ENCODE assay signal across 11 mouse cellular contexts in genomic region chrX:73343802-73344201, GRCm38 (mm10). TPM values are rescaled to one million over a fixed set of nuclear protein-coding genes. Genes with fewer than 3 reads are reported as not detected.
DNase-seq lines count a peak whose midpoint lies in the region; ATAC-seq and TF ChIP-seq lines count a peak whose summit lies in the region.
"Had no signal": no experiment of that assay in that cellular context is flagged by ENCODE, and none has a peak within 500 bp of the region (broad histone marks: within the 10 kb centered on the region; RNA-seq: fewer than 3 reads in every experiment).

No protein-coding gene starts in this region.

- no peak for TF ChIP-seq RAD21 in CH12.LX (IDR thresholded peaks at IDR 0.05; ENCODE audit: low read depth, low read length)

- no peak for DNase-seq in heart, adult 8-10 months (ENCODE audit: low spot score)
- no peak for DNase-seq in CH12.LX (ENCODE audit: extremely low read depth)
- no peak for DNase-seq in forebrain, postnatal 0 days
- no peak for DNase-seq in cerebellum, postnatal 4 days (ENCODE audit: low spot score in 2 of 2)
- no peak for DNase-seq in left cerebral cortex, adult 9 months (ENCODE audit: low spot score in 2 of 2)

- dilution Hi-C loops in CH12.LX (cut with MboI; ENCODE audit: extremely low pct_ligation_motif_present, extremely low pct_unique_long_range_greater_than_20kb, low sequenced_read_pairs), result no loop called here

- in situ Hi-C loops in CH12.LX (cut with MboI; ENCODE audit: low pct_ligation_motif_present, low pct_unique_long_range_greater_than_20kb, low sequenced_read_pairs), result no loop called here

- no peak for ATAC-seq in heart, embryonic 11.5 days (replicated peaks; ENCODE audit: insufficient number of reproducible peaks, low FRiP score, low TSS enrichment)
- no peak for ATAC-seq in forebrain, postnatal 0 days
- peak; percentile 75 for ATAC-seq in megakaryocyte-erythroid progenitor cell, adult 5-6 weeks (replicated peaks; ENCODE audit: low FRiP score, low TSS enrichment, poor library complexity, severe bottlenecking)
- no peak for ATAC-seq in granulocyte monocyte progenitor cell, adult 5-6 weeks (replicated peaks; ENCODE audit: poor library complexity, severe bottlenecking)

- TF ChIP-seq POLR2A in CH12.LX (IDR thresholded peaks at IDR 0.05; ENCODE audit: low read depth, low read length), result no peak

- 56% methylated on average over 1 of the region's 1 CpGs for WGBS in heart, embryonic 11.5 days (ENCODE audit: insufficient replicate concordance)
- 73% methylated on average over 1 of the region's 1 CpGs for WGBS in forebrain, postnatal 0 days

- no peak for TF ChIP-seq CTCF in CH12.LX (conservative IDR thresholded peaks at IDR 0.05 in 1 of 2, IDR thresholded peaks at IDR 0.05 in 1 of 2; ENCODE audit: low read depth in 2 of 2, low read length in 2 of 2)
- TF ChIP-seq CTCF in forebrain, postnatal 0 days (IDR thresholded peaks at IDR 0.05; ENCODE audit: low read depth), result no peak

- TF ChIP-seq EP300 in CH12.LX (IDR thresholded peaks at IDR 0.05; ENCODE audit: low read length), result no peak

- H3K27ac ChIP-seq in heart, embryonic 11.5 days (ENCODE audit: low read depth, low read length), result no peak overlapping the region
- H3K27ac ChIP-seq in CH12.LX (ENCODE audit: insufficient read depth, low read depth), result no peak overlapping the region
- H3K27ac ChIP-seq in forebrain, postnatal 0 days (ENCODE audit: low read depth, low read length), result no peak overlapping the region

- peaks cover 4% of the 10 kb centered on the region; the same call in 1 of the 2 replicates for H3K27me3 ChIP-seq in heart, embryonic 11.5 days (ENCODE audit: control insufficient read depth, insufficient read depth, low read length)
- no peaks in the 10 kb centered on the region for H3K27me3 ChIP-seq in CH12.LX (replicated peaks)
- H3K27me3 ChIP-seq in forebrain, postnatal 0 days (ENCODE audit: insufficient read depth, low read length), result no peaks in the 10 kb centered on the region

- H3K36me3 ChIP-seq in heart, embryonic 11.5 days (ENCODE audit: control insufficient read depth, insufficient read depth, low read length), result no peaks in the 10 kb centered on the region
- peaks cover 0 to 13% of the 10 kb centered on the region in 2 experiments for H3K36me3 ChIP-seq in CH12.LX (replicated peaks in 1 of 2; ENCODE audit: control insufficient read depth in 1 of 2, insufficient read depth in 1 of 2, low read length in 1 of 2)
- no peaks in the 10 kb centered on the region for H3K36me3 ChIP-seq in forebrain, postnatal 0 days (ENCODE audit: insufficient read depth)

- 0 out of 2 replicates have a peak overlapping the region, but pooled peaks have one; percentile 67 for H3K4me3 ChIP-seq in heart, embryonic 11.5 days (ENCODE audit: low read depth, low read length)
- H3K4me3 ChIP-seq in CH12.LX (replicated peaks in 1 of 3; ENCODE audit: low read depth in 2 of 3, low read length in 2 of 3, poor library complexity in 1 of 3), result peak overlapping the region; percentile 59 to 97 (median 79)
- no peak overlapping the region for H3K4me3 ChIP-seq in forebrain, postnatal 0 days (ENCODE audit: low read depth, low read length)

- peaks cover 4% of the 10 kb centered on the region; the same call in 1 of the 2 replicates for H3K4me1 ChIP-seq in heart, embryonic 11.5 days (ENCODE audit: control insufficient read depth, insufficient read depth, low read length)
- peaks cover 0 to 22% of the 10 kb centered on the region in 2 experiments; a peak in 2 of 4 replicates for H3K4me1 ChIP-seq in CH12.LX (ENCODE audit: control insufficient read depth in 1 of 2, insufficient read depth in 2 of 2)
- H3K4me1 ChIP-seq in forebrain, postnatal 0 days (ENCODE audit: insufficient read depth), result no peaks in the 10 kb centered on the region

- H3K9me3 ChIP-seq in heart, embryonic 11.5 days (replicated peaks; ENCODE audit: control insufficient read depth, low read length), result no peaks in the 10 kb centered on the region
- H3K9me3 ChIP-seq in CH12.LX (replicated peaks; ENCODE audit: low read length), result no peaks in the 10 kb centered on the region
- H3K9me3 ChIP-seq in forebrain, postnatal 0 days (ENCODE audit: low read length), result no peaks in the 10 kb centered on the region

- no peak overlapping the region for H3K9ac ChIP-seq in heart, embryonic 11.5 days (ENCODE audit: low read depth, low read length)
- H3K9ac ChIP-seq in CH12.LX (ENCODE audit: insufficient read depth, low read depth), result peak overlapping the region; percentile 89
- H3K9ac ChIP-seq in forebrain, postnatal 0 days, result no peak overlapping the region

- H3K4me2 ChIP-seq in heart, embryonic 11.5 days, result peak overlapping the region; percentile 63
- H3K4me2 ChIP-seq in CH12.LX (ENCODE audit: insufficient read depth, low read depth, poor library complexity, severe bottlenecking), result peak overlapping the region; percentile 87; the same call in 1 of the 2 replicates
- peak overlapping the region; percentile 54 for H3K4me2 ChIP-seq in forebrain, postnatal 0 days (ENCODE audit: low read depth)

- peaks cover 24% of the 10 kb centered on the region for H3K79me2 ChIP-seq in CH12.LX (replicated peaks; ENCODE audit: control insufficient read depth, extremely low read depth, insufficient read depth, poor library complexity, severe bottlenecking)

TF ChIP-seq in CH12.LX, 34 proteins besides CTCF, POLR2A, EP300 and RAD21 (continues in another document):
- no peak for TF ChIP-seq HCFC1 (IDR thresholded peaks at IDR 0.05; ENCODE audit: low read depth, low read length)

RNA-seq across cellular contexts. Expression of gene Zfp275, which starts 1.4 kb away (rescaled TPM):
- polyA plus RNA-seq in heart, embryonic 11.5 days (2014; fragmentation: Nextera tagmentation; extraction: Ambion mirVana), result 12.3 and 14.4 TPM in 2 replicates
- 1 to 10 TPM; 6.1 to 7.5 (median 6.7) TPM for total RNA-seq in heart, adult 8-10 months (2022)
- total RNA-seq in CH12.LX (2012; rRNA removed) (15.5 and 16.1 TPM in 2 replicates), CH12.LX (2014; rRNA removed) (19.1 and 19.9 TPM in 2 replicates)
- 15.1 and 17.9 TPM in 2 replicates for polyA plus RNA-seq in CH12.LX (2012; ENCODE audit: insufficient read length, low read depth)
- total RNA-seq in forebrain, postnatal 0 days (2014; rRNA removed), result 24.6 and 32.3 TPM in 2 replicates
- polyA plus RNA-seq in forebrain, postnatal 0 days (2015; fragmentation: Nextera tagmentation; extraction: Ambion mirVana), result 3.7 and 5.2 TPM in 2 replicates
- total RNA-seq in megakaryocyte-erythroid progenitor cell, adult 5-6 weeks (2014; fragmentation: Nextera tagmentation), result 3.1 and 6.7 TPM in 2 replicates
- 1.8 and 2.5 TPM in 2 replicates for total RNA-seq in megakaryocyte-erythroid progenitor cell, adult 5-6 weeks (2017)
- 8.5 and 11.9 TPM in 2 replicates for total RNA-seq in granulocyte monocyte progenitor cell, adult 5-6 weeks (2014; fragmentation: Nextera tagmentation)
- total RNA-seq in granulocyte monocyte progenitor cell, adult 5-6 weeks (2017), result 7.9 and 8.1 TPM in 2 replicates

RNA-seq across cellular contexts. Expression of gene Gm45015, which starts 7.2 kb away (rescaled TPM):
- not detected in 2 replicates for polyA plus RNA-seq in heart, embryonic 11.5 days (2014; fragmentation: Nextera tagmentation; extraction: Ambion mirVana)
- not detected for total RNA-seq in heart, adult 8-10 months (2022)
- total RNA-seq in CH12.LX (2012; rRNA removed) (not detected in 2 replicates), CH12.LX (2014; rRNA removed) (not detected in 2 replicates)
- polyA plus RNA-seq in CH12.LX (2012; ENCODE audit: insufficient read length, low read depth), result not detected in 2 replicates
- total RNA-seq in forebrain, postnatal 0 days (2014; rRNA removed), result not detected in 2 replicates
- polyA plus RNA-seq in forebrain, postnatal 0 days (2015; fragmentation: Nextera tagmentation; extraction: Ambion mirVana), result not detected in 2 replicates
- not detected in 2 replicates for total RNA-seq in megakaryocyte-erythroid progenitor cell, adult 5-6 weeks (2014; fragmentation: Nextera tagmentation)
- not detected in 2 replicates for total RNA-seq in megakaryocyte-erythroid progenitor cell, adult 5-6 weeks (2017)
- not detected in 2 replicates for total RNA-seq in granulocyte monocyte progenitor cell, adult 5-6 weeks (2014; fragmentation: Nextera tagmentation)
- not detected in 2 replicates for total RNA-seq in granulocyte monocyte progenitor cell, adult 5-6 weeks (2017)
- total RNA-seq: left cerebral cortex, postnatal 14 days had no signal
- polyA plus RNA-seq: gonadal fat pad, adult 2 months; thymus, adult 2 months had no signal

RNA-seq across cellular contexts. Expression of gene Xlr5a, which starts 51.0 kb away (rescaled TPM):
- not detected in 2 replicates for polyA plus RNA-seq in heart, embryonic 11.5 days (2014; fragmentation: Nextera tagmentation; extraction: Ambion mirVana)
- not detected for total RNA-seq in heart, adult 8-10 months (2022)
- total RNA-seq in CH12.LX (2012; rRNA removed) (not detected in 2 replicates), CH12.LX (2014; rRNA removed) (0.20 TPM in 1 of 2 replicates, not detected in the other)
- polyA plus RNA-seq in CH12.LX (2012; ENCODE audit: insufficient read length, low read depth), result not detected in 2 replicates
- not detected in 2 replicates for total RNA-seq in forebrain, postnatal 0 days (2014; rRNA removed)
- polyA plus RNA-seq in forebrain, postnatal 0 days (2015; fragmentation: Nextera tagmentation; extraction: Ambion mirVana), result not detected in 2 replicates
- not detected in 2 replicates for total RNA-seq in megakaryocyte-erythroid progenitor cell, adult 5-6 weeks (2014; fragmentation: Nextera tagmentation)
- total RNA-seq in megakaryocyte-erythroid progenitor cell, adult 5-6 weeks (2017), result not detected in 2 replicates
- not detected in 2 replicates for total RNA-seq in granulocyte monocyte progenitor cell, adult 5-6 weeks (2014; fragmentation: Nextera tagmentation)
- not detected in 2 replicates for total RNA-seq in granulocyte monocyte progenitor cell, adult 5-6 weeks (2017)
- total RNA-seq: left cerebral cortex, postnatal 14 days had no signal
- polyA plus RNA-seq: gonadal fat pad, adult 2 months had no signal

RNA-seq across cellular contexts. Expression of gene Xlr5c, which starts 51.0 kb away (rescaled TPM):
- polyA plus RNA-seq in heart, embryonic 11.5 days (2014; fragmentation: Nextera tagmentation; extraction: Ambion mirVana), result not detected in 2 replicates
- not detected for total RNA-seq in heart, adult 8-10 months (2022)
- 0.13 and 0.17 TPM in 2 replicates for total RNA-seq in CH12.LX (2012; rRNA removed)
- 0.16 and 0.38 TPM in 2 replicates for total RNA-seq in CH12.LX (2014; rRNA removed)
- polyA plus RNA-seq in CH12.LX (2012; ENCODE audit: insufficient read length, low read depth), result 0.51 and 0.63 TPM in 2 replicates
- not detected in 2 replicates for total RNA-seq in forebrain, postnatal 0 days (2014; rRNA removed)
- polyA plus RNA-seq in forebrain, postnatal 0 days (2015; fragmentation: Nextera tagmentation; extraction: Ambion mirVana), result not detected in 2 replicates
- not detected in 2 replicates for total RNA-seq in megakaryocyte-erythroid progenitor cell, adult 5-6 weeks (2014; fragmentation: Nextera tagmentation)
- total RNA-seq in megakaryocyte-erythroid progenitor cell, adult 5-6 weeks (2017), result not detected in 2 replicates
- total RNA-seq in granulocyte monocyte progenitor cell, adult 5-6 weeks (2014; fragmentation: Nextera tagmentation), result not detected in 2 replicates
- total RNA-seq in granulocyte monocyte progenitor cell, adult 5-6 weeks (2017), result not detected in 2 replicates
- total RNA-seq: left cerebral cortex, postnatal 14 days had no signal
- polyA plus RNA-seq: gonadal fat pad, adult 2 months; thymus, adult 2 months had no signal

RNA-seq across cellular contexts. Expression of gene Gm18336, which starts 54.7 kb away (rescaled TPM):
- not detected in 2 replicates for polyA plus RNA-seq in heart, embryonic 11.5 days (2014; fragmentation: Nextera tagmentation; extraction: Ambion mirVana)
- not detected for total RNA-seq in heart, adult 8-10 months (2022)
- not detected in 2 replicates for total RNA-seq in CH12.LX (2012; rRNA removed)
- total RNA-seq in CH12.LX (2014; rRNA removed), result not detected in 2 replicates
- polyA plus RNA-seq in CH12.LX (2012; ENCODE audit: insufficient read length, low read depth), result not detected in 2 replicates
- total RNA-seq in forebrain, postnatal 0 days (2014; rRNA removed), result 0.19 TPM in 1 of 2 replicates, not detected in the other
- polyA plus RNA-seq in forebrain, postnatal 0 days (2015; fragmentation: Nextera tagmentation; extraction: Ambion mirVana), result 0.07 TPM in 1 of 2 replicates, not detected in the other
- total RNA-seq in megakaryocyte-erythroid progenitor cell, adult 5-6 weeks (2014; fragmentation: Nextera tagmentation), result not detected in 2 replicates
- not detected in 2 replicates for total RNA-seq in megakaryocyte-erythroid progenitor cell, adult 5-6 weeks (2017)
- not detected in 2 replicates for total RNA-seq in granulocyte monocyte progenitor cell, adult 5-6 weeks (2014; fragmentation: Nextera tagmentation)
- not detected in 2 replicates for total RNA-seq in granulocyte monocyte progenitor cell, adult 5-6 weeks (2017)
- polyA plus RNA-seq: thymus, adult 2 months had no signal
